Mouse (Mus musculus) liver, adult 2 months (tissue): ENCODE results near the gene Rpl37a. TPM values are rescaled to one million over a fixed set of nuclear protein-coding genes. Genes with fewer than 3 reads are reported as not detected.
A peak's percentile ranks its signal among the peaks of the same experiment; 100 is the strongest.

Experiments
- DNase-seq: peaks from one replicate; pipeline ENCODE4 v3.0.0-alpha.2; 2011; ENCODE audit warnings: low read depth, low spot score; ENCODE audit errors: extremely low read depth
- H3K27ac ChIP-seq: fragments of 200-500 bp; replicated peaks from 2 replicates; pipeline ENCODE4 v1.5.1; 2012; ENCODE audit warnings: low read depth, mild to moderate bottlenecking, control low read depth, inconsistent platforms, low read length; ENCODE audit not compliant: insufficient read depth
- H3K27me3 ChIP-seq: fragments of 200-500 bp; 2 replicates; pipeline ENCODE4 v1.6.1; 2012; ENCODE audit warnings: mild to moderate bottlenecking, moderate library complexity, low read length, inconsistent platforms; ENCODE audit not compliant: control insufficient read depth, insufficient read depth
- H3K36me3 ChIP-seq: fragments of 200-500 bp; 2 replicates; pipeline ENCODE4 v1.6.1; 2012; ENCODE audit warnings: low read length, inconsistent platforms; ENCODE audit not compliant: control insufficient read depth, insufficient read depth
- H3K4me1 ChIP-seq: fragments of 200-500 bp; 2 replicates; pipeline ENCODE4 v1.6.1; 2011; ENCODE audit warnings: low read length; ENCODE audit not compliant: control insufficient read depth, insufficient read depth
- H3K4me3 ChIP-seq: fragments of 200-500 bp; 2 replicates; pipeline ENCODE4 v1.5.1; 2011; ENCODE audit warnings: low read depth, mild to moderate bottlenecking, control low read depth, low read length, moderate library complexity; ENCODE audit not compliant: insufficient read depth
- H3K79me2 ChIP-seq: fragments of 200-500 bp; 2 replicates; pipeline ENCODE4 v1.6.1; 2012; ENCODE audit warnings: inconsistent platforms, mild to moderate bottlenecking, low read length, moderate library complexity; ENCODE audit not compliant: control insufficient read depth, insufficient read depth
- H3K9ac ChIP-seq: fragments of 200-500 bp; 2 replicates; pipeline ENCODE4 v1.6.1; 2012; ENCODE audit warnings: low read depth, mild to moderate bottlenecking, control low read depth, inconsistent platforms, low read length
- CTCF ChIP-seq: fragments of 200-500 bp; IDR thresholded peaks from 2 replicates; pipeline ENCODE4 v1.5.1; 2011; ENCODE audit warnings: low read depth, low read length, control low read depth
- POLR2A ChIP-seq: fragments of 200-500 bp; IDR thresholded peaks from 2 replicates; pipeline ENCODE4 v1.6.1; 2011; ENCODE audit warnings: low read length, control low read depth; ENCODE audit not compliant: insufficient read depth; ENCODE audit errors: extremely low read depth
- WGBS: fragments of 180-500 bp; shearing (Covaris S2); methylation state at CpG from one replicate; pipeline ENCODE4 v1.1.7; 2018; 5-methylcytosine and 5-hydroxymethylcytosine counted together
- polyA plus RNA-seq: library from polyadenylated mRNA; depleted of rRNA; stranded (reverse); fragments of >200 nt; gene quantifications from 2 replicates; pipeline ENCODE4 v1.2.3, GENCODE M21; 2012; rRNA removed
- total RNA-seq: library from RNA; depleted of rRNA; stranded (reverse); fragments of >200 nt; gene quantifications from 2 replicates; pipeline ENCODE4 v1.2.3, GENCODE M21; 2014; rRNA removed

Gene Rpl37a
- total and polyA plus RNA-seq, 2 experiments, result 237 to 394 TPM

GRCm38 (mm10) chr1:72755227-72755626, 44.1 kb downstream of the Rpl37a start:
- no peaks in the 10 kb centered on the region; the same call in 1 of the 2 replicates for H3K4me1 ChIP-seq
- H3K9ac ChIP-seq, result no peak overlapping the region
- H3K27ac ChIP-seq, result no peak overlapping the region
- H3K27me3 ChIP-seq, result no peaks in the 10 kb centered on the region
- H3K4me3 ChIP-seq, result no peak overlapping the region
- WGBS, result 95% methylated on average over 8 of the region's 8 CpGs
- no peak for DNase-seq
- no peaks in the 10 kb centered on the region for H3K79me2 ChIP-seq
- no peak for TF ChIP-seq POLR2A
- no peak for TF ChIP-seq CTCF
- no peaks in the 10 kb centered on the region for H3K36me3 ChIP-seq

- H3K4me3 ChIP-seq, result no peak overlapping the region
- H3K27me3 ChIP-seq, result no peaks in the 10 kb centered on the region
- no peak overlapping the region for H3K27ac ChIP-seq
- H3K9ac ChIP-seq, result no peak overlapping the region
- WGBS, result 83% methylated on average over 2 of the region's 2 CpGs
- TF ChIP-seq POLR2A (no peak), CTCF (no peak)
- H3K4me1 ChIP-seq, result no peaks in the 10 kb centered on the region; the same call in 1 of the 2 replicates
- H3K36me3 ChIP-seq, result no peaks in the 10 kb centered on the region
- no peaks in the 10 kb centered on the region for H3K79me2 ChIP-seq
- no peak for DNase-seq
Observed at GRCm38 (mm10) chr1:72755801-72756200, 44.7 kb downstream of the Rpl37a start.

- Histone ChIP-seq H3K27ac (no peak overlapping the region), H3K36me3 (no peaks in the 10 kb centered on the region), H3K79me2 (no peaks in the 10 kb centered on the region), H3K4me1 (no peaks in the 10 kb centered on the region; the same call in 1 of the 2 replicates), H3K9ac (no peak overlapping the region), H3K27me3 (no peaks in the 10 kb centered on the region), H3K4me3 (no peak overlapping the region)
- DNase-seq, result peak; percentile 75
- WGBS, result 35% methylated on average over 6 of the region's 6 CpGs
- TF ChIP-seq POLR2A (no peak), CTCF (no peak)
Observed at GRCm38 (mm10) chr1:72759758-72760157, 48.7 kb downstream of the Rpl37a start.

Other genes starting within 250 kb of the Rpl37a start
- not detected in 2 replicates for gene March4, start 174.4 kb upstream of the Rpl37a start, total RNA-seq
- not detected in 2 replicates for gene March4, start 174.4 kb upstream of the Rpl37a start, polyA plus RNA-seq
- 8.3 and 10.9 TPM in 2 replicates for gene Smarcal1, start 128.0 kb upstream of the Rpl37a start, total RNA-seq
- gene Smarcal1, start 128.0 kb upstream of the Rpl37a start, polyA plus RNA-seq, result 10.5 and 13.9 TPM in 2 replicates
- not detected in 2 replicates for gene Ankar, start 10.7 kb upstream of the Rpl37a start, total RNA-seq
- gene Ankar, start 10.7 kb upstream of the Rpl37a start, polyA plus RNA-seq, result not detected in 2 replicates
- gene Igfbp2, start 113.2 kb downstream of the Rpl37a start, total RNA-seq, result 500 and 747 TPM in 2 replicates
- 223 and 1,009 TPM in 2 replicates for gene Igfbp2, start 113.2 kb downstream of the Rpl37a start, polyA plus RNA-seq
- gene Igfbp5, start 163.6 kb downstream of the Rpl37a start, total RNA-seq, result 2.2 and 3.0 TPM in 2 replicates
- gene Igfbp5, start 163.6 kb downstream of the Rpl37a start, polyA plus RNA-seq, result 2.4 and 5.7 TPM in 2 replicates